Mouse (Mus musculus): ENCODE data around the gene Zscan29.

Zscan29 gene

GRCm38 (mm10) chr2:121170980-121171742, at the start of gene Zscan29:
TSS of gene Zscan29 (minus strand) at chr2:121171125.
- in situ Hi-C loops (cut with MboI): no loop called here

GRCm38 (mm10) chr2:121219994-121220393, 49.1 kb upstream of the Zscan29 start:
- in situ Hi-C loops (cut with MboI): no loop called here

- in situ Hi-C loops (cut with MboI): no loop called here
Measured at GRCm38 (mm10) chr2:121219177-121219576, 48.3 kb upstream of the Zscan29 start.

- in situ Hi-C loops (cut with MboI): no loop called here
Measured at GRCm38 (mm10) chr2:121214491-121214890, 43.6 kb upstream of the Zscan29 start.

- in situ Hi-C loops (cut with MboI): no loop called here
Measured at GRCm38 (mm10) chr2:121206541-121206940, 35.6 kb upstream of the Zscan29 start.

- in situ Hi-C loops (cut with MboI): no loop called here
Measured at GRCm38 (mm10) chr2:121204276-121204675, 33.4 kb upstream of the Zscan29 start.

- in situ Hi-C loops (cut with MboI): no loop called here
Measured at GRCm38 (mm10) chr2:121195466-121195865, 24.5 kb upstream of the Zscan29 start.

GRCm38 (mm10) chr2:121188530-121188929, 17.6 kb upstream of the Zscan29 start:
- in situ Hi-C loops (cut with MboI): no loop called here

GRCm38 (mm10) chr2:121184142-121184541, 13.2 kb upstream of the Zscan29 start:
- in situ Hi-C loops (cut with MboI): no loop called here

- in situ Hi-C loops (cut with MboI): no loop called here
Measured at GRCm38 (mm10) chr2:121183431-121183830, 12.5 kb upstream of the Zscan29 start.

- in situ Hi-C loops (cut with MboI): no loop called here
Measured at GRCm38 (mm10) chr2:121178828-121179479, 8.0 kb upstream of the Zscan29 start.

- in situ Hi-C loops (cut with MboI): no loop called here
Measured at GRCm38 (mm10) chr2:121170481-121170971, 399 bp downstream of the Zscan29 start, which contains the start of gene Tubgcp4. TSS of gene Tubgcp4 (plus strand) at chr2:121170654.

GRCm38 (mm10) chr2:121169902-121170301, 1.0 kb downstream of the Zscan29 start:
- in situ Hi-C loops (cut with MboI): no loop called here

- in situ Hi-C loops (cut with MboI): no loop called here
Measured at GRCm38 (mm10) chr2:121169173-121169572, 1.8 kb downstream of the Zscan29 start.

- in situ Hi-C loops (cut with MboI): no loop called here
Measured at GRCm38 (mm10) chr2:121153100-121153499, 17.8 kb downstream of the Zscan29 start.

- in situ Hi-C loops (cut with MboI): no loop called here
Measured at GRCm38 (mm10) chr2:121149679-121150078, 21.2 kb downstream of the Zscan29 start.

- in situ Hi-C loops (cut with MboI): no loop called here
Measured at GRCm38 (mm10) chr2:121142415-121142814, 28.5 kb downstream of the Zscan29 start.

- in situ Hi-C loops (cut with MboI): no loop called here
Measured at GRCm38 (mm10) chr2:121141216-121142035, 29.5 kb downstream of the Zscan29 start.

- in situ Hi-C loops (cut with MboI): no loop called here
Measured at GRCm38 (mm10) chr2:121140018-121140882, 30.7 kb downstream of the Zscan29 start, which contains the start of the genes Adal and Lcmt2. TSS of gene Adal (plus strand) at chr2:121140428. TSS of gene Lcmt2 (minus strand) at chr2:121140653.

GRCm38 (mm10) chr2:121139266-121140017, 31.5 kb downstream of the Zscan29 start:
- in situ Hi-C loops (cut with MboI): no loop called here
